ENCODE assay signal across 19 mouse cellular contexts in the genomic region with DNA sequence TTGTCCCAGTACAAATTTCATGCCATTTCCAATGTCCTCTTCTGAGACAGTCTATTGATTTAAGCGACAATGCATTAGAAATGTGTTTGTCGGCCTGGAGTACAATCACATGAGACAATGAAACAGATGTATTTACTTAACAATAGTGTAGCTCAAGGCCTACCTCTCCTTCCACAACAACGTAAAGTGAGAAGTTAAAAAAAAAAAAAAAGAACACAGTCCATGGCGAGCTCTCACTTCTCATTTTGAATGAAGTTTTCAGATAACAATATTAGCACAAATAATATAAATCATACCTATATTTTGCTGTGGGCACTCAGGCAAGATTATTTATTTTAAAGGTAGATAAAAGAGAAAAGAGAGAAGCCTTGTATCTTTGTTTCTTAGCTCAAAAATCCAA.
"Had no signal": no experiment of that assay in that cellular context is flagged by ENCODE, and none has a peak within 500 bp of the region (broad histone marks: within the 10 kb centered on the region; RNA-seq: fewer than 3 reads in every experiment).

No protein-coding gene starts in this region.

- H3K27ac ChIP-seq: lung, embryonic 15.5 days; macrophage; midbrain, embryonic 13.5 days; midbrain, embryonic 15.5 days; neural tube, embryonic 13.5 days; neural tube, embryonic 15.5 days had no signal

- DNase-seq: lung, adult 2 months; lung, postnatal 14 days; lung, postnatal 36 days; retina, postnatal 1 day; right cerebral cortex, adult 18-20 months; right cerebral cortex, postnatal 25 days; right cerebral cortex, postnatal 4 days; spleen, adult 18-20 months; thymus, adult 18-20 months; thymus, postnatal 14 days; thymus, postnatal 36 days had no signal

- H3K36me3 ChIP-seq: lung, embryonic 15.5 days; midbrain, embryonic 13.5 days; midbrain, embryonic 15.5 days; neural tube, embryonic 13.5 days; neural tube, embryonic 15.5 days had no signal

- H3K4me1 ChIP-seq: lung, embryonic 15.5 days; midbrain, embryonic 13.5 days; midbrain, embryonic 15.5 days; neural tube, embryonic 13.5 days; neural tube, embryonic 15.5 days had no signal

- H3K4me2 ChIP-seq: lung, embryonic 15.5 days; midbrain, embryonic 11.5 days; midbrain, embryonic 13.5 days; midbrain, embryonic 15.5 days; neural tube, embryonic 13.5 days; neural tube, embryonic 15.5 days had no signal

- H3K9me3 ChIP-seq: lung, embryonic 15.5 days; megakaryocyte, embryonic 14.5 days; midbrain, embryonic 13.5 days; midbrain, embryonic 15.5 days; neural tube, embryonic 13.5 days; neural tube, embryonic 15.5 days had no signal

- H3K4me3 ChIP-seq: lung, embryonic 15.5 days; midbrain, embryonic 13.5 days; midbrain, embryonic 15.5 days; neural tube, embryonic 13.5 days; neural tube, embryonic 15.5 days had no signal

- H3K9ac ChIP-seq: lung, embryonic 15.5 days; midbrain, embryonic 13.5 days; midbrain, embryonic 15.5 days; neural tube, embryonic 13.5 days; neural tube, embryonic 15.5 days had no signal

- H3K27me3 ChIP-seq: lung, embryonic 15.5 days; megakaryocyte, embryonic 14.5 days; midbrain, embryonic 15.5 days; neural tube, embryonic 13.5 days; neural tube, embryonic 15.5 days had no signal
